Mouse (Mus musculus) ES-Bruce4 (cell line): ENCODE measurements at regions not wholly inside any gene's neighbourhood (a gene's known extent, or its start where the extent isn't known, plus 50 kb on each side); places are given as distances from the start of the nearest gene placed in this dataset.

Experiments used
- CTCF ChIP-seq: IDR thresholded peaks from one replicate; pipeline ENCODE4 v1.8.1; 2011; ENCODE audit warnings: low read depth, low read length
- POLR2A ChIP-seq: IDR thresholded peaks from one replicate; pipeline ENCODE4 v1.8.1; 2011; ENCODE audit warnings: low read length; ENCODE audit not compliant: insufficient read depth

GRCm38 (mm10) chr11:63376991-63377390, 248.2 kb downstream of the Pmp22 start:
- TF ChIP-seq CTCF (no peak), POLR2A (no peak)
